Mouse (Mus musculus): ENCODE measurements around the gene Cldn34c4. TPM values are rescaled to one million over a fixed set of nuclear protein-coding genes. Genes with fewer than 3 reads are reported as not detected.

The Cldn34c4 gene
- polyA plus RNA-seq (2015; fragmentation: Nextera tagmentation; extraction: Ambion mirVana), result not detected in 2 replicates

- Histone ChIP-seq H3K27me3 (no peaks in the 10 kb centered on the region), H3K4me3 (replicated peaks) (no peak within 1 kb of the TSS), H3K9me3 (no peaks in the 10 kb centered on the region), H3K36me3 (no peaks in the 10 kb centered on the region), H3K4me1 (replicated peaks) (no peaks in the 10 kb centered on the region), H3K9ac (replicated peaks) (no peak within 1 kb of the TSS), H3K4me2 (replicated peaks) (no peak within 1 kb of the TSS), H3K27ac (no peak within 1 kb of the TSS)
- ATAC-seq, result no peak
- WGBS, result 68% methylated on average over 2 of the region's 2 CpGs
These were observed at the start of gene Cldn34c4 for GRCm38 (mm10) chrX:127736454-127736853. Gene Cldn34c4, minus strand, starts transcription at chrX:127736554.

GRCm38 (mm10) chrX:127747062-127747461, 10.7 kb upstream of the Cldn34c4 start:
- no peaks in the 10 kb centered on the region for H3K36me3 ChIP-seq
- H3K4me3 ChIP-seq (replicated peaks), result no peak overlapping the region
- H3K4me2 ChIP-seq (replicated peaks), result no peak overlapping the region
- no peak overlapping the region for H3K27ac ChIP-seq
- WGBS, result 81% methylated on average over 4 of the region's 4 CpGs
- 0 out of 2 replicates have a peak, but pooled peaks cover 4% of the 10 kb centered on the region for H3K9me3 ChIP-seq
- no peaks in the 10 kb centered on the region for H3K4me1 ChIP-seq (replicated peaks)
- H3K27me3 ChIP-seq, result no peaks in the 10 kb centered on the region
- no peak overlapping the region for H3K9ac ChIP-seq (replicated peaks)
- no peak for ATAC-seq
